Mouse (Mus musculus): Measurements from ENCODE around the gene Fgd3.

The Fgd3 gene

GRCm38 (mm10) chr13:49341831-49342722 lies 22.0 kb upstream of the Fgd3 start:
- no peak for DNase-seq (ENCODE audit: low read depth, low spot score)

- DNase-seq (ENCODE audit: low read depth, low spot score), result peak; percentile 95
Observed at GRCm38 (mm10) chr13:49341012-49341830, 21.1 kb upstream of the Fgd3 start, which contains the start of gene Bicd2. Gene Bicd2, plus strand, starts transcription at chr13:49341585.

GRCm38 (mm10) chr13:49338893-49339546 lies 18.9 kb upstream of the Fgd3 start:
- no peak for DNase-seq (ENCODE audit: low read depth, low spot score)

- DNase-seq (ENCODE audit: low read depth, low spot score), result no peak
Observed at GRCm38 (mm10) chr13:49335077-49335982, 15.2 kb upstream of the Fgd3 start.

GRCm38 (mm10) chr13:49333250-49333649 lies 13.1 kb upstream of the Fgd3 start:
- no peak for DNase-seq (ENCODE audit: low read depth, low spot score)

GRCm38 (mm10) chr13:49328101-49328500 lies 8.0 kb upstream of the Fgd3 start:
- no peak for DNase-seq (ENCODE audit: low read depth, low spot score)

- no peak for DNase-seq (ENCODE audit: low read depth, low spot score)
Observed at GRCm38 (mm10) chr13:49326246-49327206, 6.4 kb upstream of the Fgd3 start.

GRCm38 (mm10) chr13:49324871-49325270 lies 4.8 kb upstream of the Fgd3 start:
- no peak for DNase-seq (ENCODE audit: low read depth, low spot score)

- no peak for DNase-seq (ENCODE audit: low read depth, low spot score)
Observed at GRCm38 (mm10) chr13:49322739-49323138, 2.6 kb upstream of the Fgd3 start.

- DNase-seq (ENCODE audit: low read depth, low spot score), result no peak
Observed at GRCm38 (mm10) chr13:49322169-49322568, 2.1 kb upstream of the Fgd3 start.

GRCm38 (mm10) chr13:49321452-49321851 lies 1.3 kb upstream of the Fgd3 start:
- no peak for DNase-seq (ENCODE audit: low read depth, low spot score)

- no peak for DNase-seq (ENCODE audit: low read depth, low spot score)
Observed at GRCm38 (mm10) chr13:49320514-49320913, 403 bp upstream of the Fgd3 start.

- DNase-seq (ENCODE audit: low read depth, low spot score), result no peak
Observed at GRCm38 (mm10) chr13:49317914-49318313, 2.2 kb downstream of the Fgd3 start.

GRCm38 (mm10) chr13:49317508-49317907 lies 2.6 kb downstream of the Fgd3 start:
- DNase-seq (ENCODE audit: low read depth, low spot score), result no peak

GRCm38 (mm10) chr13:49316386-49317162 lies 3.5 kb downstream of the Fgd3 start:
- DNase-seq (ENCODE audit: low read depth, low spot score), result no peak

GRCm38 (mm10) chr13:49311642-49312041 lies 8.5 kb downstream of the Fgd3 start:
- no peak for DNase-seq (ENCODE audit: low read depth, low spot score)

GRCm38 (mm10) chr13:49309501-49309900 lies 10.6 kb downstream of the Fgd3 start:
- no peak for DNase-seq (ENCODE audit: low read depth, low spot score)

GRCm38 (mm10) chr13:49308861-49309403 lies 11.2 kb downstream of the Fgd3 start:
- DNase-seq (ENCODE audit: low read depth, low spot score), result no peak

- no peak for DNase-seq (ENCODE audit: low read depth, low spot score)
Observed at GRCm38 (mm10) chr13:49308206-49308605, 11.9 kb downstream of the Fgd3 start.

All from embryo, embryonic 11.5 days (tissue).